Mouse (Mus musculus): ENCODE data around the gene Sept11. TPM values are rescaled to one million over a fixed set of nuclear protein-coding genes. Genes with fewer than 3 reads are reported as not detected.

Gene Sept11
- total RNA-seq (2012; rRNA removed), result 92.2 and 124 TPM in 2 replicates

GRCm38 (mm10) chr5:93092857-93093622, at the start of gene Sept11:
Sept11 (plus strand) TSS chr5:93093437.
- peaks cover 2 to 13% of the 10 kb centered on the region in 2 experiments; a peak in 3 of 4 replicates for H3K4me1 ChIP-seq (ENCODE audit: control insufficient read depth in 2 of 2, insufficient read depth in 2 of 2, low read length in 2 of 2, poor library complexity in 1 of 2)

GRCm38 (mm10) chr5:93043688-93044583, 49.3 kb upstream of the Sept11 start:
- no peak for DNase-seq (ENCODE audit: low read depth, low spot score)
- no peak for TF ChIP-seq HCFC1 (IDR thresholded peaks at IDR 0.05; ENCODE audit: borderline replicate concordance, insufficient read depth, low read length)
- Histone ChIP-seq H3K4me1 (ENCODE audit: control insufficient read depth in 2 of 2, insufficient read depth in 2 of 2, low read length in 2 of 2, poor library complexity in 1 of 2) (peaks cover 2 to 8% of the 10 kb centered on the region in 2 experiments), H3K27ac (ENCODE audit: insufficient read depth, low read depth, low read length, poor library complexity, severe bottlenecking) (no peak overlapping the region), H3K4me3 (ENCODE audit: insufficient read depth in 1 of 2, low read depth in 1 of 2, low read length in 2 of 2, poor library complexity in 1 of 2, severe bottlenecking in 1 of 2) (peak overlapping the region; percentile 69 to 77), H3K36me3 (ENCODE audit: control insufficient read depth, insufficient read depth, low read length, poor library complexity, severe bottlenecking) (no peaks in the 10 kb centered on the region), H3K9me3 (ENCODE audit: control insufficient read depth, insufficient read depth, low read depth, low read length) (no peaks in the 10 kb centered on the region), H3K9ac (ENCODE audit: insufficient read depth, low read depth, low read length, poor library complexity, severe bottlenecking) (peak overlapping the region; percentile 38)
- in situ Hi-C loops (cut with MboI; ENCODE audit: low sequenced_read_pairs in 2 of 2, unreplicated experiment in 2 of 2), result no loop called here

More at GRCm38 (mm10) chr5:93092857-93093622, at the start of gene Sept11:
- peak; percentile 82 for DNase-seq (ENCODE audit: low read depth, low spot score)
- peak within 1 kb of the TSS; percentile 92 for H3K9ac ChIP-seq (ENCODE audit: insufficient read depth, low read depth, low read length, poor library complexity, severe bottlenecking)
- H3K27ac ChIP-seq (ENCODE audit: insufficient read depth, low read depth, low read length, poor library complexity, severe bottlenecking), result peak within 1 kb of the TSS; percentile 79
- TF ChIP-seq CHD2 (IDR thresholded peaks at IDR 0.05; ENCODE audit: low read depth, low read length) (no peak), HCFC1 (IDR thresholded peaks at IDR 0.05; ENCODE audit: borderline replicate concordance, insufficient read depth, low read length) (no peak), MAFK (IDR thresholded peaks at IDR 0.05; ENCODE audit: insufficient read depth, low read depth, low read length) (no peak), ZC3H11A (IDR thresholded peaks at IDR 0.05; ENCODE audit: borderline replicate concordance, low read depth, low read length) (no peak), ZNF384 (IDR thresholded peaks at IDR 0.05; ENCODE audit: low read depth, low read length) (no peak)
- peak within 1 kb of the TSS; percentile 71 to 89 for H3K4me3 ChIP-seq (ENCODE audit: insufficient read depth in 1 of 2, low read depth in 1 of 2, low read length in 2 of 2, poor library complexity in 1 of 2, severe bottlenecking in 1 of 2)
- in situ Hi-C loops (cut with MboI; ENCODE audit: low sequenced_read_pairs in 2 of 2, unreplicated experiment in 2 of 2), result no loop called here
- H3K36me3 ChIP-seq (ENCODE audit: control insufficient read depth, insufficient read depth, low read length, poor library complexity, severe bottlenecking), result no peaks in the 10 kb centered on the region
- H3K9me3 ChIP-seq (ENCODE audit: control insufficient read depth, insufficient read depth, low read depth, low read length), result no peaks in the 10 kb centered on the region

GRCm38 (mm10) chr5:93044584-93045370, 48.5 kb upstream of the Sept11 start, which contains the start of gene Sowahb:
Sowahb (minus strand) TSS chr5:93045022.
- Histone ChIP-seq H3K36me3 (ENCODE audit: control insufficient read depth, insufficient read depth, low read length, poor library complexity, severe bottlenecking) (no peaks in the 10 kb centered on the region), H3K4me1 (ENCODE audit: control insufficient read depth in 2 of 2, insufficient read depth in 2 of 2, low read length in 2 of 2, poor library complexity in 1 of 2) (peaks cover 2 to 6% of the 10 kb centered on the region in 2 experiments), H3K9ac (ENCODE audit: insufficient read depth, low read depth, low read length, poor library complexity, severe bottlenecking) (peak within 1 kb of the TSS; percentile 63), H3K9me3 (ENCODE audit: control insufficient read depth, insufficient read depth, low read depth, low read length) (no peaks in the 10 kb centered on the region), H3K27ac (ENCODE audit: insufficient read depth, low read depth, low read length, poor library complexity, severe bottlenecking) (no peak within 1 kb of the TSS), H3K4me3 (ENCODE audit: insufficient read depth in 1 of 2, low read depth in 1 of 2, low read length in 2 of 2, poor library complexity in 1 of 2, severe bottlenecking in 1 of 2) (peak within 1 kb of the TSS; percentile 69 to 77)
- in situ Hi-C loops (cut with MboI; ENCODE audit: low sequenced_read_pairs in 2 of 2, unreplicated experiment in 2 of 2), result no loop called here
- peak; percentile 70 for DNase-seq (ENCODE audit: low read depth, low spot score)
- TF ChIP-seq HCFC1 (IDR thresholded peaks at IDR 0.05; ENCODE audit: borderline replicate concordance, insufficient read depth, low read length) (peak; percentile 6; the same call in 1 of the 2 replicates), ZC3H11A (IDR thresholded peaks at IDR 0.05; ENCODE audit: borderline replicate concordance, low read depth, low read length) (no peak), ZNF384 (IDR thresholded peaks at IDR 0.05; ENCODE audit: low read depth, low read length) (no peak)

- in situ Hi-C loops (cut with MboI; ENCODE audit: low sequenced_read_pairs in 2 of 2, unreplicated experiment in 2 of 2), result no loop called here
- Histone ChIP-seq H3K4me1 (ENCODE audit: control insufficient read depth in 2 of 2, insufficient read depth in 2 of 2, low read length in 2 of 2, poor library complexity in 1 of 2) (peaks cover under 1 to 2% of the 10 kb centered on the region in 2 experiments; a peak in 3 of 4 replicates), H3K27ac (ENCODE audit: insufficient read depth, low read depth, low read length, poor library complexity, severe bottlenecking) (no peak overlapping the region), H3K36me3 (ENCODE audit: control insufficient read depth, insufficient read depth, low read length, poor library complexity, severe bottlenecking) (no peaks in the 10 kb centered on the region), H3K9ac (ENCODE audit: insufficient read depth, low read depth, low read length, poor library complexity, severe bottlenecking) (peak overlapping the region; percentile 63; the same call in 1 of the 2 replicates), H3K9me3 (ENCODE audit: control insufficient read depth, insufficient read depth, low read depth, low read length) (no peaks in the 10 kb centered on the region), H3K4me3 (ENCODE audit: insufficient read depth in 1 of 2, low read depth in 1 of 2, low read length in 2 of 2, poor library complexity in 1 of 2, severe bottlenecking in 1 of 2) (peak overlapping the region; percentile 69 to 77)
- peak; percentile 53 for DNase-seq (ENCODE audit: low read depth, low spot score)
- TF ChIP-seq MAFK (IDR thresholded peaks at IDR 0.05; ENCODE audit: insufficient read depth, low read depth, low read length) (no peak), ZNF384 (IDR thresholded peaks at IDR 0.05; ENCODE audit: low read depth, low read length) (peak; percentile 68; the same call in 1 of the 2 replicates)
Measured at GRCm38 (mm10) chr5:93045371-93045714, 47.9 kb upstream of the Sept11 start.

Data from ES-E14 (cell line).